Mouse (Mus musculus) monocyte, adult 59 days (primary cell): Measurements from ENCODE around the gene Gm20831. TPM values are rescaled to one million over a fixed set of nuclear protein-coding genes. Genes with fewer than 3 reads are reported as not detected.

Experiments
- total RNA-seq, 2 experiments: library from RNA; stranded (reverse); gene quantifications; one replicate each; pipeline ENCODE4 v1.2.4; 2023

Gm20831 gene
- not detected for total RNA-seq

GRCm38 (mm10) chrY:17874441-17874840 lies at the start of gene Gm20831, which contains the start of gene Gm20772:
Gm20831 (plus strand) TSS chrY:17874741.
Gm20772 (plus strand) TSS chrY:17874741.

GRCm38 (mm10) chrY:17846166-17846565 lies 28.4 kb upstream of the Gm20831 start, which contains the start of gene Gm21904:
Gm21904 (minus strand) TSS chrY:17846266.

GRCm38 (mm10) chrY:17937230-17937629 lies 62.7 kb downstream of the Gm20831 start, which contains the start of gene Srsy:
Srsy (minus strand) TSS chrY:17937330.

Other genes starting within 250 kb of the Gm20831 start
- not detected for gene Gm21904, start 28.5 kb upstream of the Gm20831 start, total RNA-seq
- gene Gm20772, start within 50 bp of the Gm20831 start, total RNA-seq: not detected
- gene Srsy, start 62.6 kb downstream of the Gm20831 start, total RNA-seq: not detected
- not detected for gene Gm21764, start 187.1 kb downstream of the Gm20831 start, total RNA-seq
- gene Ssty1, start 214.4 kb downstream of the Gm20831 start, total RNA-seq: not detected